Mouse (Mus musculus): ENCODE results near the gene Mlh1. TPM values are rescaled to one million over a fixed set of nuclear protein-coding genes. Genes with fewer than 3 reads are reported as not detected.

Mlh1 gene
- polyA plus RNA-seq, 2 experiments = 33.5 to 52.2 TPM

DNA sequence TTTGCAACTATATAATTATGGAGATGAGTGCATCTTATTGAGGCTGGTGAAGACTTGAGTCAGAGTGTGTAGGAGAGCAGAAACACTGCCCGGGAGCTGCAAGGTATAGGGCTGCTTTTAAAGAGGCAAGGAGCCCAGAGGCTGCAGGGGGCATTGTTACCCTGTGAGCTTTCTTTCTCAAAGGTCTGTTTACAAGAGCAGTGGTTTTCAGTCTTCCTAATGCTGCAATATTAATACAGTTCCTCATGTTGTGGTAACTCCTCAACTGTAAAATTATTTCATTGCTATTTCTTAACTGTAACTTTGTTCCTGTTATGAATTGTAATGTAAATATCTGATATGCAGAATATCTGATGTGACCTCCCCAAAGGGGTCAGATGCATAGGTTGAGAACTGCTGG lies 50.0 kb downstream of the Mlh1 start:
- Histone ChIP-seq H3K27ac (replicated peaks; ENCODE audit: low read depth, low read length) (no peak overlapping the region), H3K4me1 (ENCODE audit: control insufficient read depth, insufficient read depth, low read length) (no peaks in the 10 kb centered on the region), H3K9ac (ENCODE audit: low read depth, low read length, severe bottlenecking) (no peak overlapping the region), H3K4me2 (replicated peaks; ENCODE audit: low read depth, low read length, severe bottlenecking) (no peak overlapping the region), H3K9me3 (ENCODE audit: control insufficient read depth, low read length) (no peaks in the 10 kb centered on the region), H3K36me3 (ENCODE audit: control insufficient read depth, insufficient read depth, low read length) (peaks cover 50% of the 10 kb centered on the region), H3K4me3 (replicated peaks; ENCODE audit: low read length) (no peak overlapping the region), H3K27me3 (ENCODE audit: control insufficient read depth, insufficient read depth, low read length) (no peaks in the 10 kb centered on the region)
- WGBS = 68% methylated on average over 1 of the region's 1 CpGs
- no peak for ATAC-seq (ENCODE audit: low FRiP score, low read depth)
- no peak for TF ChIP-seq POLR2A (IDR thresholded peaks at IDR 0.05; ENCODE audit: borderline replicate concordance, extremely low read depth, insufficient read depth, insufficient read length)
- DNase-seq (ENCODE audit: low spot score) = no peak

- 84% methylated on average over 5 of the region's 5 CpGs for WGBS
- H3K36me3 ChIP-seq (ENCODE audit: control insufficient read depth, insufficient read depth, low read length) = peaks cover 40% of the 10 kb centered on the region
Observed at GRCm38 (mm10) chr9:111220551-111221080, 51.0 kb downstream of the Mlh1 start.

GRCm38 (mm10) chr9:111216424-111216823 lies 55.2 kb downstream of the Mlh1 start:
- Histone ChIP-seq H3K9me3 (ENCODE audit: control insufficient read depth, low read length) (no peaks in the 10 kb centered on the region), H3K27me3 (ENCODE audit: control insufficient read depth, insufficient read depth, low read length) (no peaks in the 10 kb centered on the region), H3K36me3 (ENCODE audit: control insufficient read depth, insufficient read depth, low read length) (peaks cover 27% of the 10 kb centered on the region), H3K4me3 (replicated peaks; ENCODE audit: low read length) (no peak overlapping the region), H3K9ac (ENCODE audit: low read depth, low read length, severe bottlenecking) (no peak overlapping the region), H3K4me2 (replicated peaks; ENCODE audit: low read depth, low read length, severe bottlenecking) (no peak overlapping the region), H3K27ac (replicated peaks; ENCODE audit: low read depth, low read length) (no peak overlapping the region), H3K4me1 (ENCODE audit: control insufficient read depth, insufficient read depth, low read length) (peaks cover 5% of the 10 kb centered on the region; the same call in 1 of the 2 replicates)
- no peak for DNase-seq (ENCODE audit: low spot score)
- no peak for ATAC-seq (ENCODE audit: low FRiP score, low read depth)
- TF ChIP-seq POLR2A (IDR thresholded peaks at IDR 0.05; ENCODE audit: borderline replicate concordance, extremely low read depth, insufficient read depth, insufficient read length) = no peak

More at GRCm38 (mm10) chr9:111220551-111221080, 51.0 kb downstream of the Mlh1 start:
- no peak overlapping the region for H3K4me2 ChIP-seq (replicated peaks; ENCODE audit: low read depth, low read length, severe bottlenecking)
- TF ChIP-seq POLR2A (IDR thresholded peaks at IDR 0.05; ENCODE audit: borderline replicate concordance, extremely low read depth, insufficient read depth, insufficient read length) = no peak
- DNase-seq (ENCODE audit: low spot score) (no peak), ATAC-seq (ENCODE audit: low FRiP score, low read depth) (no peak)
- H3K9me3 ChIP-seq (ENCODE audit: control insufficient read depth, low read length) = no peaks in the 10 kb centered on the region
- no peak overlapping the region for H3K9ac ChIP-seq (ENCODE audit: low read depth, low read length, severe bottlenecking)
- no peak overlapping the region for H3K4me3 ChIP-seq (replicated peaks; ENCODE audit: low read length)
- no peaks in the 10 kb centered on the region for H3K27me3 ChIP-seq (ENCODE audit: control insufficient read depth, insufficient read depth, low read length)
- H3K27ac ChIP-seq (replicated peaks; ENCODE audit: low read depth, low read length) = no peak overlapping the region
- H3K4me1 ChIP-seq (ENCODE audit: control insufficient read depth, insufficient read depth, low read length) = no peaks in the 10 kb centered on the region

- Histone ChIP-seq H3K27me3 (ENCODE audit: control insufficient read depth, insufficient read depth, low read length) (no peaks in the 10 kb centered on the region), H3K9me3 (ENCODE audit: control insufficient read depth, low read length) (no peaks in the 10 kb centered on the region), H3K4me3 (replicated peaks; ENCODE audit: low read length) (no peak overlapping the region), H3K36me3 (ENCODE audit: control insufficient read depth, insufficient read depth, low read length) (peaks cover 20% of the 10 kb centered on the region), H3K4me1 (ENCODE audit: control insufficient read depth, insufficient read depth, low read length) (peaks cover 5% of the 10 kb centered on the region; the same call in 1 of the 2 replicates), H3K9ac (ENCODE audit: low read depth, low read length, severe bottlenecking) (no peak overlapping the region), H3K4me2 (replicated peaks; ENCODE audit: low read depth, low read length, severe bottlenecking) (no peak overlapping the region), H3K27ac (replicated peaks; ENCODE audit: low read depth, low read length) (no peak overlapping the region)
- DNase-seq (ENCODE audit: low spot score) (no peak), ATAC-seq (ENCODE audit: low FRiP score, low read depth) (no peak)
- TF ChIP-seq POLR2A (IDR thresholded peaks at IDR 0.05; ENCODE audit: borderline replicate concordance, extremely low read depth, insufficient read depth, insufficient read length) = no peak
- 56% methylated on average over 6 of the region's 6 CpGs for WGBS
Observed at GRCm38 (mm10) chr9:111213501-111213900, 58.1 kb downstream of the Mlh1 start.

DNA sequence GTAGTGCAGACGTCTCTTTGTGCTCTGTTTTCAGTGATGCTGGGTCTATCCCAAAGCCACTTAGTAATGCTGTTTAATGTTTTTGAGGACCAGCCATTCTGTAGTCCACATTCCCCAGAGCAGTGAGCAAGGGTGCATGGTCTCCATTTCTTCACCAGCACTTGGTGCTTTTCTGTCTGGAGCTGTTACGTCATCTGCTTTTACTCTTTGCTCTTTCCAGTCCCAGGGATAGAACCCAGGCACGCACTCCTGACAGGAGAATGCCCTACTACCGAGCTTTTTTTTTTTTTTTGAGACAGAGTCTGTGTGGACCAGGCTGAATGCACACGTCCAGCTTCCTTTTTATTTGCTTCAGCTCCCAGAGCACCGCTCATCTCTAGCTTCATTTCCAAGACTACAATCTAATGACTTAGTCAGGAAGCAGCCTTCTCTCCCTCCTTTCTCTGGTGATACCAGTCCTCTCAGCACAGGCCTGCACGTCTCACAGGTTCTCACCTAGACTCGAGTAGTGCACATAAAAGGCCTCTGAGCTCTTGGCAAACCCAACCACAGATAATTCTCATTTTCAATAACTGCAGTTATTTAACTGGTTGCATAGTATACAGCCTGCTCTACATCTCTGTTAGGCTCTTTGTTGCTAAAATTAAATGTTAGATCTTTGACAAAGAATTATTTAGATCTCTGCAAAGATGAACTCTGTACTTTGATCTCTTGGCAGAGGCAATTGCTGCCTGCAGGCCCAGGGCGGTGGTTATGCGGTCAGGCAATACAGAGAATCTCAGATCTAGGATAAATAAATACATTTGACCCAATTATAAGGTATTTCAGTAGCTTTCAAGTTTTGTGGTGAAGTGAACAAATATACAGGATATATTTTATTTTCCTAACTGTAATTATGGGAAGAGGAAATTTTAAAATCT lies 60.2 kb downstream of the Mlh1 start:
- ATAC-seq (ENCODE audit: low FRiP score, low read depth) (no peak), DNase-seq (ENCODE audit: low spot score) (no peak)
- TF ChIP-seq POLR2A (IDR thresholded peaks at IDR 0.05; ENCODE audit: borderline replicate concordance, extremely low read depth, insufficient read depth, insufficient read length) = no peak
- Histone ChIP-seq H3K36me3 (ENCODE audit: control insufficient read depth, insufficient read depth, low read length) (peaks cover 24% of the 10 kb centered on the region), H3K4me2 (replicated peaks; ENCODE audit: low read depth, low read length, severe bottlenecking) (no peak overlapping the region), H3K27me3 (ENCODE audit: control insufficient read depth, insufficient read depth, low read length) (no peaks in the 10 kb centered on the region), H3K4me1 (ENCODE audit: control insufficient read depth, insufficient read depth, low read length) (peaks cover 5% of the 10 kb centered on the region; the same call in 1 of the 2 replicates), H3K9me3 (ENCODE audit: control insufficient read depth, low read length) (no peaks in the 10 kb centered on the region), H3K9ac (ENCODE audit: low read depth, low read length, severe bottlenecking) (no peak overlapping the region), H3K27ac (replicated peaks; ENCODE audit: low read depth, low read length) (no peak overlapping the region), H3K4me3 (replicated peaks; ENCODE audit: low read length) (no peak overlapping the region)
- 69% methylated on average over 10 of the region's 10 CpGs for WGBS

Measured in limb, embryonic 14.5 days (tissue).